Mouse (Mus musculus) ES-Bruce4 (cell line): ENCODE measurements around the gene Tomt.

ENCODE experiments used
- CTCF ChIP-seq: IDR thresholded peaks from one replicate; pipeline ENCODE4 v1.8.1; 2011; ENCODE audit warnings: low read depth, low read length
- EP300 ChIP-seq: IDR thresholded peaks from 2 replicates; pipeline ENCODE4 v1.6.1; 2011; ENCODE audit warnings: low read depth, low read length; ENCODE audit not compliant: insufficient read depth
- POLR2A ChIP-seq: IDR thresholded peaks from one replicate; pipeline ENCODE4 v1.8.1; 2011; ENCODE audit warnings: low read length; ENCODE audit not compliant: insufficient read depth

GRCm38 (mm10) chr7:101908367-101908766 is 2.2 kb upstream of the Tomt start:
- no peak for TF ChIP-seq CTCF
- TF ChIP-seq POLR2A: no peak
- TF ChIP-seq EP300: no peak
